Mouse (Mus musculus) heart, embryonic 13.5 days (tissue): ENCODE data around the gene Ankfy1. TPM values are rescaled to one million over a fixed set of nuclear protein-coding genes. Genes with fewer than 3 reads are reported as not detected.

Source experiments
- ATAC-seq: fragments of 200-750 bp; cut with Nextera tagmentation; 2 replicates; pipeline ENCODE4 v1.8.0; 2017; ENCODE audit warnings: moderate TSS enrichment; ENCODE audit not compliant: insufficient number of reproducible peaks, low FRiP score, low TSS enrichment; ENCODE audit errors: extremely low read depth
- H3K27ac ChIP-seq: fragments of 300-500 bp; sonication (generic); replicated peaks from 2 replicates; pipeline ENCODE4 v1.5.1; 2015; ENCODE audit warnings: moderate library complexity, mild to moderate bottlenecking, inconsistent platforms
- H3K27me3 ChIP-seq: fragments of 300-500 bp; sonication (generic); replicated peaks from 2 replicates; pipeline ENCODE4 v1.6.1; 2015; ENCODE audit warnings: mild to moderate bottlenecking, inconsistent platforms
- H3K36me3 ChIP-seq: fragments of 300-500 bp; sonication (generic); 2 replicates; pipeline ENCODE4 v1.6.1; 2015; ENCODE audit warnings: mild to moderate bottlenecking, inconsistent platforms
- H3K4me1 ChIP-seq: fragments of 300-500 bp; sonication (generic); 2 replicates; pipeline ENCODE4 v1.6.1; 2015; ENCODE audit warnings: inconsistent platforms
- H3K4me2 ChIP-seq: fragments of 300-500 bp; sonication (generic); 2 replicates; pipeline ENCODE4 v1.6.1; 2015; ENCODE audit warnings: inconsistent platforms, mild to moderate bottlenecking, moderate library complexity
- H3K4me3 ChIP-seq: fragments of 300-500 bp; sonication (generic); 2 replicates; pipeline ENCODE4 v1.5.1; 2015; ENCODE audit warnings: moderate library complexity, mild to moderate bottlenecking, inconsistent platforms
- H3K9ac ChIP-seq: fragments of 300-500 bp; sonication (generic); 2 replicates; pipeline ENCODE4 v1.6.1; 2015; ENCODE audit warnings: inconsistent platforms, mild to moderate bottlenecking, moderate library complexity
- H3K9me3 ChIP-seq: fragments of 300-500 bp; sonication (generic); 2 replicates; pipeline ENCODE4 v1.6.1; 2016; ENCODE audit warnings: inconsistent platforms
- WGBS: fragments of 180-500 bp; shearing (Covaris S2); methylation state at CpG from one replicate; pipeline ENCODE4 v1.1.7; 2015; ENCODE audit warnings: mixed read lengths; 5-methylcytosine and 5-hydroxymethylcytosine counted together
- polyA plus RNA-seq: library from polyadenylated mRNA; unstranded; fragments of >200 nt; fragmentation: Nextera tagmentation; extraction: Ambion mirVana; gene quantifications from 2 replicates; pipeline ENCODE4 v1.2.1, GENCODE M21; 2015

The Ankfy1 gene
- polyA plus RNA-seq, 1 experiment from 2014 or later = 15.8 TPM

DNA sequence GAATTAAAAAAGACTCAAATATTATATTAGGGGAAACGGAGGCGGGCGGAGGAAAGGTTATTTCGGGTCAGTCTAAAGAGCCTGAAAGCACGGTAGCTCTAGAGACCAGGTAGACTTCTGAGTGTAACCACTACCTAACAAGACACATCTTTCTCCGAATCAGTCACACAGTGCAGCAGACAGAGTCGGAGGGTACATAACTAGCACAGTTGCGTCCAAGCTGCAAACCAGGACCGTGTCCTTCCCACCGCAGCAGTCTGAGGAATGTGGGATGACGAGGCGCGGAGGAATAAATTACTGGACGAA is 105.3 kb downstream of the Ankfy1 start:
- 16% methylated on average over 14 of the region's 14 CpGs for WGBS
- Histone ChIP-seq H3K4me3 (peak overlapping the region; percentile 99), H3K4me1 (peaks cover 16% of the 10 kb centered on the region), H3K27ac (peak overlapping the region; percentile 88), H3K9me3 (no peaks in the 10 kb centered on the region), H3K9ac (peak overlapping the region; percentile 96), H3K27me3 (no peaks in the 10 kb centered on the region), H3K4me2 (peak overlapping the region; percentile 97), H3K36me3 (no peaks in the 10 kb centered on the region; the same call in 1 of the 2 replicates)
- peak; percentile 45; the same call in 1 of the 2 replicates for ATAC-seq

DNA sequence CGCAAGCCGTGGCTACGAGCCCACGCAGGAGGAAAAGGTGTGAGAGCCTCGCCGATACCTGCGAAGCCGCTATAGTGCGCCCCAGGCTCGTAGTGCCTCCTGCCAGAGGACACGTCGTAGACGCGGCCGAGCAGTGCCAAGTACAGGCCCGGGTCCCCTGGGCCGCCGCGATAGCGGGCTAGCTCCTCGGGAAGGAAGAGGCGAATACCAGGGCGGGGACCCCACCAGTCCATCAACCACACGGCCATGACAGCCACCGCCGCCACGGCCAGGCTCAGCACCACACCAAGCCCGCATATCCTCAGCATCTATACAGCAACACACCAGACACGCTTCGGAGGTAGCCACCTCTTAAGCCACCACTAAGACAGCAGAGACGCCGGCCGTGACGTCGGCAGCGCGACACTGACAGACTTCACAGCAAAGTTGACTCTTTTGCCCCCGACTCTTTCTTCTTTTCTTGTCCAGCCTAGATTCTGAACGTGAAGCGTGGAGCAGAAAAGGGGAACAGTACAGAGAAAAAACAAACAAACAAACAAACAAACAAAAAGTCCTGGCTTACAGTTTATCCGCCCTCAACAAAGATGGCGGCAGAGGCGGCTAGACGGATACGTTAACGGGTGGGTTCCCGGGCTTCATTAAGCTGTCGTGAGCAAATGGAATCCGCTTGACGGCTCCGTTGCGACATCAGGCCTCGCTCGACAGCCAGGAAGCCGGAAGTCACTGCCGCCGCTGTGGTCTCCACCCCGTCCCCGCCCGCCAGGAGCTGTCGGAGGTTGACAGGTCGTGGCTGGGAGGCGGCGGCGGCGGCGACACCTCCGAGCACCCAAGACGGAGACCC is 105.9 kb downstream of the Ankfy1 start, which contains the start of the genes Cyb5d2 and Zzef1:
TSS of gene Cyb5d2 (minus strand) at position 688 of the 841 bp plus-strand sequence.
TSS of gene Zzef1 (plus strand) at position 772 of the 841 bp plus-strand sequence.
- peak; percentile 75; the same call in 1 of the 2 replicates for ATAC-seq
- Histone ChIP-seq H3K36me3 (no peaks in the 10 kb centered on the region; the same call in 1 of the 2 replicates), H3K27ac (peak within 1 kb of the TSS; percentile 88), H3K9ac (peak within 1 kb of the TSS; percentile 96), H3K9me3 (no peaks in the 10 kb centered on the region), H3K4me2 (peak within 1 kb of the TSS; percentile 97), H3K4me3 (peak within 1 kb of the TSS; percentile 99), H3K4me1 (peaks cover 16% of the 10 kb centered on the region), H3K27me3 (no peaks in the 10 kb centered on the region)
- WGBS = under 1% methylated on average over 69 of the region's 69 CpGs

DNA sequence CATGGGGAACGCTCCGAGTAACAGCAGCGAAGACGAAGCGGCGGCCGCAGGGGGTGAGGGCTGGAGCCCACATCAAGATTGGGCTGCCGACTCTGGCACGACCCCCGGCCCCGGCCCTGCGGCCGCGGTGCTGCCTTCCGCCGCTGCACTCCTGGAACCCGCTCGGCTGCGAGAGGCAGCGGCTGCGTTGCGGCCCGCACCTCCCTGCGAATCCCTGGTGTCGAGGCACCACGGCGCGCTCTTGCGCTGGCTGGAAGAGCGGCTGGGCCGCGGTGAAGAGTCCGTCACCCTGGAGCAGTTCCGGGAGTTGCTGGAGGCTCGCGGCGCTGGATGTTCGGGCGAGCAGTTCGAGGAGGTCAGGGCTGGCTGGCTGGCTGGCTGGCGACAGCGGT is 106.5 kb downstream of the Ankfy1 start:
- peaks cover 16% of the 10 kb centered on the region for H3K4me1 ChIP-seq

DNA sequence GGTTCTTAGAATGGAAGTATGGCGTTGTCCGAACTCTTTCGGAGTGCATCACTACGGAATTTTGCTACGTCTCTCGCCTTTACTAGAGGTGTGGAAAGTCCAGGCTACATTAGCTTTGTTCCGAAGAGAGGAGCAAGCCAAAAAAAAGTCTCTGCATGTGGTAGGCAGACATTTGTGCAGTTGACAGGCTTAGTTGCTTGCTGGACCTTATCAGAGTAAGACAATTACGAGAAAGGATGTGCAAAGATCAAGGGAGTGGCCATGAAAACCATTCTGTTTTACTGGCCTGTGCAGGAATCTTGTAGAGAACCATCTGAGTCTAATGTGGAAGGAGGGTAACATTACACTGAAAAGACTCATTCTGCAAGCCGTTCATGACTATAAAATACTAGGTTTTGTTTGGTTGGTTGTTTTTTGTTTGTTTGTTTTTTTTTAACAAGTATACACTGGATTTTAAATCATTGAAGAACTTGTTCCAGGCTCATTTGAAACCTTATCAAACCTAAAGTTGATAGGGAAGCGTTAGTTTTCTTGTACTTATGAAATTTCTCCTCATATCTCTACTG is 107.0 kb downstream of the Ankfy1 start:
- ATAC-seq = no peak
- no peaks in the 10 kb centered on the region for H3K9me3 ChIP-seq
- H3K4me3 ChIP-seq = peak overlapping the region; percentile 99
- H3K27me3 ChIP-seq = no peaks in the 10 kb centered on the region
- H3K36me3 ChIP-seq = no peaks in the 10 kb centered on the region; the same call in 1 of the 2 replicates
- WGBS = 14% methylated on average over 10 of the region's 10 CpGs
- peak overlapping the region; percentile 97 for H3K4me2 ChIP-seq
- H3K27ac ChIP-seq = peak overlapping the region; percentile 88
- peak overlapping the region; percentile 96 for H3K9ac ChIP-seq
- H3K4me1 ChIP-seq = peaks cover 16% of the 10 kb centered on the region

More for the DNA sequence above, 106.5 kb downstream of the Ankfy1 start:
- Histone ChIP-seq H3K27ac (peak overlapping the region; percentile 88), H3K4me3 (peak overlapping the region; percentile 99), H3K9me3 (no peaks in the 10 kb centered on the region), H3K36me3 (no peaks in the 10 kb centered on the region; the same call in 1 of the 2 replicates), H3K27me3 (no peaks in the 10 kb centered on the region), H3K4me2 (peak overlapping the region; percentile 97), H3K9ac (peak overlapping the region; percentile 96)
- 0% methylated on average over 35 of the region's 42 CpGs for WGBS
- ATAC-seq = peak; percentile 37; the same call in 1 of the 2 replicates

DNA sequence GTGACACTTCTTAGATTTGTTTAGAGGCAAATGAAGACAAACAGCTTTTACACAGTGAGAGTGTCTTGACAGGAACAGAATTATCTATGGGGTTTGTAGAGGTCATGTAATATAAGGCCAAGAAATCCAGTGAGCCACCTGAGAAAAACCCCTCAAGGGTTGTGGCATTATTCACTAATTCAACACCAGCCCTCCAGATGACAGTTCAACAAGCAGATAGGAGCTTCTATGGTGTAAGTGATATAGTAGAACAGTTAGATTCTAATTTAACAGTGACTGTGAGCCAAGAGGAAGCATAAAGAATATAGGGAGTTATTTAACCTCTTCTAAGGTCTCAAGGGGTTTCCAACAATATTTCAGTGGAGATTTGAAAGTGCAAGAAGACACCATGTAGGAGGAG is 108.3 kb downstream of the Ankfy1 start:
- Histone ChIP-seq H3K27me3 (no peaks in the 10 kb centered on the region), H3K27ac (no peak overlapping the region), H3K9me3 (no peaks in the 10 kb centered on the region), H3K36me3 (no peaks in the 10 kb centered on the region; the same call in 1 of the 2 replicates), H3K9ac (no peak overlapping the region), H3K4me3 (no peak overlapping the region), H3K4me2 (no peak overlapping the region), H3K4me1 (peaks cover 24% of the 10 kb centered on the region)
- ATAC-seq = no peak

DNA sequence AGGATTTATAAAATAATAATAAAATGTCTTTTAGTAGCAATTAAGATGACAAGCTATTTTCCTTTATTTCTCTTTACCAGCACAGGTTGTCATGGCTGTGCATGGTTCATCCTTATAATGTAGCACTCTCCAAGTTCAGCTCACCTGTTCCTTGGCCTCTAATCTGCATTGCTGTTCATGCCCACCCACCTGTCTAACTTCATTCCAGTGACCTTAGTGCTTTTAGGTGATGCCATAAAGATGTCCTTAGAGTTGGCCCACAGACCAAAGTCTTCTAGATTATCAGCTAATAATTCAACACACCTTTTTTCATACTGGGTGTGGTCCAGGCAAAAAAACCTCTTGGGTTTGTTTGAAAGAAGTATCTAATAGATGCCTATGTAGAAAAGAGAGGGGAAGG is 111.4 kb downstream of the Ankfy1 start:
- H3K4me3 ChIP-seq = no peak overlapping the region
- H3K9ac ChIP-seq = no peak overlapping the region
- no peak overlapping the region for H3K27ac ChIP-seq
- H3K4me2 ChIP-seq = no peak overlapping the region
- no peak for ATAC-seq
- peaks cover 46% of the 10 kb centered on the region for H3K4me1 ChIP-seq
- no peaks in the 10 kb centered on the region for H3K9me3 ChIP-seq
- no peaks in the 10 kb centered on the region for H3K27me3 ChIP-seq
- H3K36me3 ChIP-seq = no peaks in the 10 kb centered on the region; the same call in 1 of the 2 replicates

DNA sequence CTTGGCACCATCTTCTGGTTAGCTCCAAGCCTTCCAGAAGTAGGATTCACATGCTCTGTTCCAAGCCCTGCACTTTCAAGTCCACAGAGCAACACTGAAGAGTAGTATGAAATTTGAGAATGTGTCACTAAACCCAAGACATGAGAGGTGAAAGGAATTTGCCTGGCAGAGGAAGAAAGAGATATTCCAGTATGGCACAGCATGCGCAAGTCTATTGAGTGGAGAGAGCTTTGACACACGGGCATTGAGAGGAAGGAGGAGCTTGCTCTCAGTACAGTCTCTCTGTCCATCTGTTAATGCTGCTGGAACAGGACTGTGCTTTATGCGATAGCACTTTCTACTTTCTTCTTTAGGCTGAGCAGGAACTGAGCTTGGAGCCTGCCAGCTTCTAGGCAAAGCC is 113.2 kb downstream of the Ankfy1 start:
- peak overlapping the region; percentile 24 for H3K27ac ChIP-seq
- WGBS = 41% methylated on average over 3 of the region's 3 CpGs

DNA sequence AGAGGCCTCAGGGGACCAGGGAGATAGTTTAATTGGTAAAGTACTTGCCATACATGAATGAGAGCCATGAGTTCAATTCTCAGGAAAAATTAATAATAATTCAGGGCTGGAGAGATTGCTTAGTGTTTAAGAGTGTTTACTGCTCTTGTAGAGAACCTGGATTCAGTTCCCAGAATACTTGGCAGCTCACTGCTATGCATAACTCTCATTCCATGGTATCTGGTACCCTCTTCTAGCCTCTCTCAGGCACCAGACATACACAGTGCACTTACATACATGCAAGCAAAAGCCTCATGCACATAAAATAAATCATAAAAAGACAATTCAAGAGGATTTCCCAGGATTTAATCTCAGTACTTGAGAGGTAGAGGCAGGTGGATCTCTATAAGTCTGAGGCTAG is 114.8 kb downstream of the Ankfy1 start:
- no peak for ATAC-seq
- H3K27ac ChIP-seq = 0 out of 2 replicates have a peak overlapping the region, but pooled peaks have one; percentile 17
- H3K4me2 ChIP-seq = no peak overlapping the region

More for the DNA sequence above, 113.2 kb downstream of the Ankfy1 start:
- H3K27me3 ChIP-seq = no peaks in the 10 kb centered on the region
- H3K9ac ChIP-seq = no peak overlapping the region
- no peak overlapping the region for H3K4me3 ChIP-seq
- peaks cover 47% of the 10 kb centered on the region for H3K4me1 ChIP-seq
- no peak for ATAC-seq
- no peaks in the 10 kb centered on the region for H3K9me3 ChIP-seq
- H3K4me2 ChIP-seq = peak overlapping the region; percentile 19; the same call in 1 of the 2 replicates
- no peaks in the 10 kb centered on the region; the same call in 1 of the 2 replicates for H3K36me3 ChIP-seq

DNA sequence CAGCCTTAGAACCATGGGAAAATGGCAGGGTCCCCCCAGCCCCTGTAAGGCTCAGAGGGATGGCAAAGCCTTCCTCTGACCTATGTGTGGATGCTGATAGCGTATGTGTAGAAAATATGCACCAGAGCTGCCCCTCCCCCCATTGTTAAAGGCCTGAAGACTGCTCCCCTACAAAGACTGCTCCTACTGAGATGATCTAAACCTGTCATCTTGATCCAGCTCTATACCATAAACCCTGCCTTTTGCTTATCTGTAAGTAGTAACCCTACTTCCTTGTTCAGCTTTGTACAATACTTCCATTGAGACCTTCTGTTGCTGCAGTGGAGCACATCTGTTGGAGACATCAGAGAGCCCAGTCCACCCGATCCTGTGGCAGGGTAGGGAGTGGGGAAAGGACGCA is 115.4 kb downstream of the Ankfy1 start:
- H3K27me3 ChIP-seq = no peaks in the 10 kb centered on the region
- no peak for ATAC-seq
- WGBS = 78% methylated on average over 3 of the region's 3 CpGs
- peaks cover 47% of the 10 kb centered on the region for H3K4me1 ChIP-seq
- H3K4me2 ChIP-seq = no peak overlapping the region
- no peak overlapping the region for H3K9ac ChIP-seq
- H3K9me3 ChIP-seq = no peaks in the 10 kb centered on the region
- H3K4me3 ChIP-seq = no peak overlapping the region
- no peak overlapping the region for H3K27ac ChIP-seq
- H3K36me3 ChIP-seq = no peaks in the 10 kb centered on the region

More for the DNA sequence above, 114.8 kb downstream of the Ankfy1 start:
- H3K27me3 ChIP-seq = no peaks in the 10 kb centered on the region
- peaks cover 47% of the 10 kb centered on the region for H3K4me1 ChIP-seq
- H3K9ac ChIP-seq = no peak overlapping the region
- no peaks in the 10 kb centered on the region for H3K36me3 ChIP-seq
- H3K4me3 ChIP-seq = no peak overlapping the region
- H3K9me3 ChIP-seq = no peaks in the 10 kb centered on the region

DNA sequence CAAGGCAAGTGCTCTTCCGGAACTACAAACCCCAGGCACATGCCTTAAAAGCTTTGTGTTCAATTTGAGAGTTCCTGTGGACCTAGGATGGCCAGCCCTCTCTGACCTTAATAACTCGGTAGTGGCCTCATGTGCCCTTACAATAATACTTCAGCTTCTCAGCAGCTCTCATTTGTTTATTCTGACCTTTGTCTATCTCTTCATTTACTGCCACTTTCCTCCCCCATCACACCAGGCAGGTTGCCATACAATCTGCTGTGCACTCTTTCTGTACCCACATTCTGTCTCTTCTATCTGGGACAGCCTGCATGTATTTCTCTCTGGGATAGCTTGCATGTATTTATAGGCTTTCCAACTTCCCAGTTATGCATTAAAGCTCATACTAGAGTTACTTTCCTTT is 116.8 kb downstream of the Ankfy1 start:
- Histone ChIP-seq H3K4me3 (no peak overlapping the region), H3K4me1 (peaks cover 47% of the 10 kb centered on the region), H3K36me3 (no peaks in the 10 kb centered on the region), H3K27ac (no peak overlapping the region), H3K4me2 (no peak overlapping the region), H3K27me3 (no peaks in the 10 kb centered on the region), H3K9ac (no peak overlapping the region), H3K9me3 (no peaks in the 10 kb centered on the region)
- ATAC-seq = no peak
- 67% methylated on average over 2 of the region's 2 CpGs for WGBS

DNA sequence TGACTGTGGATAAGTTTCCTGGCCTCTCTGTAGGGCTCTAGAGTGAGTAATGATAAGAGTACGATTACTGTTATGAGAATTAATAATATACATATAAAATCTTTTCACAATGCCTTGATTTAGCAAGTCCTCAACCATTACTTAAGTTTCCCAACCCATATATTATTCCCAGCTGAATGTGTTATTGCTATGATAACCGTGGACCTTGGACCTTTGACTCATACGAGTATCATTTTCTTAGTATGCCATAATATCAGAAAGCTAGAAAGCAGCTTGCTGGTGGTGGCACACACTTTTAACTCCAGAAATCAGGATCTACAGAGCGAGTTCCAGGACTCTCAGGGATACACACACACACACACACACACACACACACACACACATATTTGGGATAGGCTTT is 118.2 kb downstream of the Ankfy1 start:
- 67% methylated on average over 4 of the region's 4 CpGs for WGBS
- Histone ChIP-seq H3K27me3 (no peaks in the 10 kb centered on the region), H3K9me3 (no peaks in the 10 kb centered on the region), H3K4me1 (peaks cover 40% of the 10 kb centered on the region), H3K4me2 (no peak overlapping the region), H3K36me3 (no peaks in the 10 kb centered on the region), H3K4me3 (no peak overlapping the region), H3K27ac (no peak overlapping the region), H3K9ac (no peak overlapping the region)
- ATAC-seq = no peak
